In genomic region chr8:11327298-11327697, GRCm38 (mm10) we compare ENCODE assay signal across 11 mouse cellular contexts. TPM values are rescaled to one million over a fixed set of nuclear protein-coding genes. Genes with fewer than 3 reads are reported as not detected.
DNase-seq lines count a peak whose midpoint lies in the region; ATAC-seq lines count a peak whose summit lies in the region.
"Had no signal": no experiment of that assay in that cellular context is flagged by ENCODE, and none has a peak within 500 bp of the region (broad histone marks: within the 10 kb centered on the region; RNA-seq: fewer than 3 reads in every experiment).

No protein-coding gene starts in this region.

- H3K9me3 ChIP-seq in hindbrain, embryonic 10.5 days: no peaks in the 10 kb centered on the region
- H3K9me3 ChIP-seq in hindbrain, embryonic 16.5 days (ENCODE audit: control insufficient read depth, low read length): no peaks in the 10 kb centered on the region
- H3K9me3 ChIP-seq in intestine, embryonic 16.5 days (ENCODE audit: control insufficient read depth, low read length): no peaks in the 10 kb centered on the region
- H3K9me3 ChIP-seq: forebrain, embryonic 15.5 days had no signal

- DNase-seq in hindbrain, embryonic 10.5 days (ENCODE audit: low spot score): no peak
- DNase-seq in 3T3-L1 (ENCODE audit: low read depth, low spot score): peak; percentile 47
- peak; percentile 38 for DNase-seq in embryo, embryonic 11 days
- no peak for DNase-seq in cerebellum, adult 18-20 months
- DNase-seq: cerebellum, postnatal 36 days; right cerebral cortex, adult 18-20 months had no signal

- H3K4me1 ChIP-seq in hindbrain, embryonic 10.5 days (replicated peaks): peaks cover 31% of the 10 kb centered on the region
- peaks cover 4% of the 10 kb centered on the region; the same call in 1 of the 2 replicates for H3K4me1 ChIP-seq in hindbrain, embryonic 16.5 days (ENCODE audit: control insufficient read depth, insufficient read depth, low read depth, low read length)
- H3K4me1 ChIP-seq in intestine, embryonic 16.5 days (ENCODE audit: control insufficient read depth, insufficient read depth, low read length): peaks cover 18% of the 10 kb centered on the region
- H3K4me1 ChIP-seq: forebrain, embryonic 15.5 days had no signal

- peak overlapping the region; percentile 40 for H3K27ac ChIP-seq in hindbrain, embryonic 10.5 days
- no peak overlapping the region for H3K27ac ChIP-seq in hindbrain, embryonic 16.5 days (ENCODE audit: low read depth, low read length)
- no peak overlapping the region for H3K27ac ChIP-seq in intestine, embryonic 16.5 days (ENCODE audit: low read length)
- H3K27ac ChIP-seq: forebrain, embryonic 15.5 days had no signal

- no peaks in the 10 kb centered on the region for H3K27me3 ChIP-seq in hindbrain, embryonic 10.5 days (ENCODE audit: insufficient read depth, poor library complexity, severe bottlenecking)
- no peaks in the 10 kb centered on the region for H3K27me3 ChIP-seq in hindbrain, embryonic 16.5 days (replicated peaks; ENCODE audit: control insufficient read depth, insufficient read depth, low read length)
- H3K27me3 ChIP-seq in intestine, embryonic 16.5 days (replicated peaks; ENCODE audit: control insufficient read depth, insufficient read depth, low read length): no peaks in the 10 kb centered on the region
- H3K27me3 ChIP-seq: forebrain, embryonic 15.5 days had no signal

- WGBS in hindbrain, embryonic 10.5 days: 59% methylated on average over 4 of the region's 4 CpGs
- WGBS in hindbrain, embryonic 16.5 days: 58% methylated on average over 4 of the region's 4 CpGs
- WGBS in intestine, embryonic 16.5 days: 50% methylated on average over 4 of the region's 4 CpGs

- no peaks in the 10 kb centered on the region for H3K36me3 ChIP-seq in hindbrain, embryonic 10.5 days
- no peaks in the 10 kb centered on the region for H3K36me3 ChIP-seq in hindbrain, embryonic 16.5 days (ENCODE audit: control insufficient read depth, insufficient read depth, low read length)
- H3K36me3 ChIP-seq in intestine, embryonic 16.5 days (ENCODE audit: control insufficient read depth, insufficient read depth, low read length): no peaks in the 10 kb centered on the region
- H3K36me3 ChIP-seq: forebrain, embryonic 15.5 days had no signal

- no peak overlapping the region for H3K4me3 ChIP-seq in hindbrain, embryonic 10.5 days
- no peak overlapping the region for H3K4me3 ChIP-seq in hindbrain, embryonic 16.5 days (ENCODE audit: low read length)
- H3K4me3 ChIP-seq in intestine, embryonic 16.5 days (ENCODE audit: low read length): no peak overlapping the region
- H3K4me3 ChIP-seq: forebrain, embryonic 15.5 days had no signal

- H3K9ac ChIP-seq in hindbrain, embryonic 16.5 days (ENCODE audit: low read depth, low read length): no peak overlapping the region
- H3K9ac ChIP-seq in intestine, embryonic 16.5 days (ENCODE audit: low read depth, low read length): no peak overlapping the region
- H3K9ac ChIP-seq: forebrain, embryonic 15.5 days had no signal

- no peak for ATAC-seq in hindbrain, embryonic 16.5 days
- ATAC-seq in intestine, embryonic 16.5 days: peak; percentile 53
- no peak for ATAC-seq in activated CD4-positive, CD25-positive, alpha-beta regulatory T cell, adult 4 months
- no peak for ATAC-seq in megakaryocyte progenitor cell, adult 5-6 weeks (replicated peaks; ENCODE audit: poor library complexity)
- ATAC-seq: forebrain, embryonic 15.5 days had no signal

- H3K4me2 ChIP-seq in hindbrain, embryonic 16.5 days (ENCODE audit: low read length): no peak overlapping the region
- H3K4me2 ChIP-seq in intestine, embryonic 16.5 days (ENCODE audit: low read depth, low read length): no peak overlapping the region
- H3K4me2 ChIP-seq: forebrain, embryonic 15.5 days had no signal

RNA-seq across cellular contexts. Expression of gene Col4a1, which starts 14.7 kb away (rescaled TPM):
- 122 and 123 TPM in 2 replicates for polyA plus RNA-seq in hindbrain, embryonic 10.5 days (2016; fragmentation: Nextera tagmentation; extraction: Ambion mirVana)
- 68.6 and 105 TPM in 2 replicates for polyA plus RNA-seq in hindbrain, embryonic 16.5 days (2015; fragmentation: Nextera tagmentation; extraction: Ambion mirVana)
- polyA plus RNA-seq in intestine, embryonic 16.5 days (2015; fragmentation: Nextera tagmentation; extraction: Ambion mirVana): 136 and 172 TPM in 2 replicates
- polyA plus RNA-seq in activated CD4-positive, CD25-positive, alpha-beta regulatory T cell, adult 4 months (2017; shearing (Covaris generic)): not detected
- total RNA-seq in megakaryocyte progenitor cell, adult 5-6 weeks (2015): 0.29 and 0.32 TPM in 2 replicates
- 0.08 and 1.8 TPM in 2 replicates for total RNA-seq in megakaryocyte progenitor cell, adult 5-6 weeks (2017)

RNA-seq across cellular contexts. Expression of gene Col4a2, which starts 14.7 kb away (rescaled TPM):
- polyA plus RNA-seq in hindbrain, embryonic 10.5 days (2016; fragmentation: Nextera tagmentation; extraction: Ambion mirVana): 51.1 and 52.9 TPM in 2 replicates
- 28.9 and 42.5 TPM in 2 replicates for polyA plus RNA-seq in hindbrain, embryonic 16.5 days (2015; fragmentation: Nextera tagmentation; extraction: Ambion mirVana)
- 39.1 and 50.2 TPM in 2 replicates for polyA plus RNA-seq in intestine, embryonic 16.5 days (2015; fragmentation: Nextera tagmentation; extraction: Ambion mirVana)
- not detected for polyA plus RNA-seq in activated CD4-positive, CD25-positive, alpha-beta regulatory T cell, adult 4 months (2017; shearing (Covaris generic))
- total RNA-seq in megakaryocyte progenitor cell, adult 5-6 weeks (2015): 0.22 and 0.29 TPM in 2 replicates
- 0.46 and 0.64 TPM in 2 replicates for total RNA-seq in megakaryocyte progenitor cell, adult 5-6 weeks (2017)

Comparison
In these comparisons a context has a peak if more than half of its experiments do, and no peak if none do; other contexts are left out.
1. DNase-seq: peak in 3T3-L1 (single experiment) and embryo, embryonic 11 days (single experiment); none in hindbrain, embryonic 10.5 days (single experiment) and cerebellum, adult 18-20 months (0 of 2).
2. RNA of gene Col4a1, which starts 14.7 kb away (polyA plus RNA-seq): 136 to 172 TPM in intestine, embryonic 16.5 days, 122 to 123 TPM in hindbrain, embryonic 10.5 days and 68.6 to 105 TPM in hindbrain, embryonic 16.5 days; not detected in activated CD4-positive, CD25-positive, alpha-beta regulatory T cell, adult 4 months; every median in the first group is over 10 times any median in the second.
3. RNA of gene Col4a2, which starts 14.7 kb away (polyA plus RNA-seq): 51.1 to 52.9 TPM in hindbrain, embryonic 10.5 days, 39.1 to 50.2 TPM in intestine, embryonic 16.5 days and 28.9 to 42.5 TPM in hindbrain, embryonic 16.5 days; not detected in activated CD4-positive, CD25-positive, alpha-beta regulatory T cell, adult 4 months; every median in the first group is over 10 times any median in the second.